Mouse (Mus musculus) urinary bladder, adult 18-20 months (tissue): ENCODE results near the gene Gnai3.

Source experiments
- DNase-seq, 2 experiments: peaks; one replicate each; pipeline ENCODE4 v3.0.0; 2022; ENCODE audit warnings: low spot score in 2 of 2, mixed read lengths in 2 of 2

Gnai3 gene

GRCm38 (mm10) chr3:108111320-108111719, 34.6 kb downstream of the Gnai3 start:
- DNase-seq: no peak

- DNase-seq: no peak
Observed at GRCm38 (mm10) chr3:108105281-108105680, 40.7 kb downstream of the Gnai3 start.

GRCm38 (mm10) chr3:108102075-108102474, 43.9 kb downstream of the Gnai3 start:
- no peak for DNase-seq

- DNase-seq: no peak
Observed at GRCm38 (mm10) chr3:108101594-108101993, 44.4 kb downstream of the Gnai3 start.

- DNase-seq: no peak
Observed at GRCm38 (mm10) chr3:108098316-108098715, 47.6 kb downstream of the Gnai3 start.

GRCm38 (mm10) chr3:108097656-108098055, 48.3 kb downstream of the Gnai3 start:
- DNase-seq: no peak

GRCm38 (mm10) chr3:108096726-108097125, 49.2 kb downstream of the Gnai3 start:
- no peak for DNase-seq

- DNase-seq: no peak
Observed at GRCm38 (mm10) chr3:108096226-108096625, 49.7 kb downstream of the Gnai3 start.

- no peak for DNase-seq
Observed at GRCm38 (mm10) chr3:108094976-108095760, 50.8 kb downstream of the Gnai3 start.

GRCm38 (mm10) chr3:108094146-108094545, 51.8 kb downstream of the Gnai3 start:
- DNase-seq: no peak

GRCm38 (mm10) chr3:108093306-108093705, 52.6 kb downstream of the Gnai3 start:
- no peak for DNase-seq

- no peak for DNase-seq
Observed at GRCm38 (mm10) chr3:108092536-108093115, 53.3 kb downstream of the Gnai3 start, which contains the start of gene Gnat2. Gene Gnat2 (plus strand): TSS chr3:108092789.

- no peak for DNase-seq
Observed at GRCm38 (mm10) chr3:108092030-108092429, 53.9 kb downstream of the Gnai3 start.

GRCm38 (mm10) chr3:108090561-108090960, 55.4 kb downstream of the Gnai3 start:
- DNase-seq: no peak

- DNase-seq: no peak
Observed at GRCm38 (mm10) chr3:108089916-108090315, 56.0 kb downstream of the Gnai3 start.

- no peak for DNase-seq
Observed at GRCm38 (mm10) chr3:108088842-108089380, 57.0 kb downstream of the Gnai3 start.

GRCm38 (mm10) chr3:108087329-108087728, 58.6 kb downstream of the Gnai3 start:
- DNase-seq: no peak

- DNase-seq: peak; percentile 61 to 87
Observed at GRCm38 (mm10) chr3:108086470-108086979, 59.4 kb downstream of the Gnai3 start, which contains the start of gene Ampd2. Gene Ampd2 (minus strand): TSS chr3:108086651.

- DNase-seq: peak; percentile 54 to 85
Observed at GRCm38 (mm10) chr3:108085721-108086469, 60.1 kb downstream of the Gnai3 start.

GRCm38 (mm10) chr3:108085281-108085720, 60.6 kb downstream of the Gnai3 start:
- DNase-seq: peak; percentile 90 to 91

- DNase-seq: no peak
Observed at GRCm38 (mm10) chr3:108084767-108085270, 61.1 kb downstream of the Gnai3 start.
